Mouse (Mus musculus): ENCODE results near the gene Fbxo21.

Fbxo21 gene

DNA sequence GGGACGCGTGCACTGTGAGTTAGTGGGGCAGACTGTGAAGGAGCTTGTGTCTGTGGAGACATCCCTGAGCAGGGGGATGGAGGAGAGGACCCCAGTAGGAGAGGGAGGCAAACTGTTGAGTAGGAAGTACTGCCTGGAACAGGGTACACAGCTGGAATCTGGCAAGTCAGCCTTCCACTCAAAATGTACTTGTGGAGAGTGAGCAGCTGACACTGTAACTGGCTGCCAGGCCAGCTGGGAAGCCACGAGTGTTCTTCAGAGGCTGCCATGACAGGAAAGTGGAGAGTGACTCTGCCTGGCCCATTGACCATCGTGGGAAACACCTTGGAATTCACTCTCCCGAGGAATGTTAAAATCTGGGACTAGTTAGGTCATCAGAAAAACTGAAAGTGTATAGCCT, 5.4 kb downstream of the Fbxo21 start:
- no peak for DNase-seq

DNA sequence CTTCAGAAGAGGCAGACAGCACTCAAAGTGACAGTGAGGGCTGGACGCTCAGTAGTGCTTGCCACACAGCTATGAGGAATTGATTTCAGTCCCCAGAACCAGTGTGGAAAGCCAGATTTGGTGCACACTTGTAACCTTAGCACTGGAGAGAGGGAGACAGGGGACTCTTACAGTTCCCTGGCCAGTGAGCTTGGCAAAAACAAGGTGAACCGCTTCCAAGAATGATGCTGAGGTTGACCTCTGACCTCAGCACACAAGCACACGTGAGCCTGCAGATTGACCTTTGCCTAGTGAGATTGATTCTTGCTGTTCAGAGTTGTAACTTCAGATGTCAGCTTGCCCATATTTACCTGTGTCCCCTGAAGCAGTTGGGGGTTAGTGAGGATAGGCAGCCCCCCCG, 9.8 kb downstream of the Fbxo21 start:
- no peak for DNase-seq

- no peak for DNase-seq
These were observed 11.4 kb downstream of the Fbxo21 start for GRCm38 (mm10) chr5:117987891-117988290.

GRCm38 (mm10) chr5:117988367-117988766, 11.8 kb downstream of the Fbxo21 start:
- no peak for DNase-seq

DNA sequence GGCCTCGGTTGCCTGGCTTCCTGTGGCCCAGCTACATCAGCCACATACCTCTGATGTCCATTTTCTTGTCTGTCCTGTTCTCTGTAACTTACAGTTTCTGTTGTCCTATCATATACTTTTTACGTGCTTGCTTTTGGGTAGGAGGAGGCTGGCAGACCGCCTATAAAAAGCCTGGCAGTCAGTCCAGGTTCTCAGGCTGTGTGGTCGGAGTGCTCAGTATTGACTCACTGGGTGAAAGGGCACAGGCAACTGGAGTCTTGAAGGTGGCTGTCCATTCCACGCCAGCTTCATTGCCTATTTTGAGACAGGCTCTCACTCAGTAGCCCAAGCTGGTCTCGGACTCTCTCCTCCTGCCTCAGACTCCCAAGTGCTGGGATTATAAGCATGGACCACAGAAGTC, 13.2 kb downstream of the Fbxo21 start:
- DNase-seq, result no peak

GRCm38 (mm10) chr5:117990957-117991356, 14.4 kb downstream of the Fbxo21 start:
- no peak for DNase-seq

DNA sequence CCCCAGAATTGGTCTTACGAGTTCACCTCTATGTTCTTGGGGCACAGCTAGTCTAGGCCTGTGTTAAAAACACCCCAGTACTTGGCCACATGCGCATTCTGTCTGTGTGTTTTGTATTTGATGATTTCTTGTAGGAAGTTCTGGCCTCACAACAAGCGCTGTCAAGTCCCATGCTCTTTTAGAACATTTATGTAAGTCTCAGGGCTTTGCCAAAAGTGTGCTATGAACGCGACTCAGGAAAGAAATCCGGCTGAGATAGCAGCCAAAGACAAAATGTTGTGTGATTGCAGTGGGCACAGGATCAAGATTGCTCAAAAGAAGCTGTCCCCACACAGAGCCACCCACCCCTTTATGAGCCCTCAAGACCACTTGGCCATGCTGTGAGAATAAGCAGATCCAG, 17.0 kb downstream of the Fbxo21 start:
- DNase-seq, result no peak

- no peak for DNase-seq
These were observed 18.9 kb downstream of the Fbxo21 start for GRCm38 (mm10) chr5:117995372-117995901.

GRCm38 (mm10) chr5:117995911-117996310, 19.4 kb downstream of the Fbxo21 start:
- DNase-seq, result no peak

DNA sequence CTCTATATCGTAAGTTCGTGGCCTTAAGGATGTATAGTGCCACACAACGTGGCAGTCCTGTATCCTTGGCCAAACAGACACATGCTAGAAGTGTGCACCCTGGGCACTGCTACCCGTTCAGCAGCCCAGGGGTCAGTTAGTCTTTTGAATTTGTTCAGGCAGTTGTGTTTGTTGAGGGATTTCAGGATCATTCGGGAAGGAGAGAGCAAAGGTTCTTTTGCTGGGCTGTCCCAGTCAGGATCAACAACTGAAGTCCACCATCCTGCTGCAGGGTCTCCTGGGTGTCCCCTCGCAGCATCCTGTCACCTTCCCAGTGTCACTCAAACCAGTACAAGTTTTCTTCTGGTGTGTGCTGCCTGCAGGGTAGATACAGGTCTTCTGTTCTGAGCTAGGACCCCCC, 20.1 kb downstream of the Fbxo21 start:
- DNase-seq, result no peak

GRCm38 (mm10) chr5:117997434-117997970, 21.0 kb downstream of the Fbxo21 start:
- DNase-seq, result no peak

GRCm38 (mm10) chr5:117999061-117999460, 22.5 kb downstream of the Fbxo21 start:
- no peak for DNase-seq

DNA sequence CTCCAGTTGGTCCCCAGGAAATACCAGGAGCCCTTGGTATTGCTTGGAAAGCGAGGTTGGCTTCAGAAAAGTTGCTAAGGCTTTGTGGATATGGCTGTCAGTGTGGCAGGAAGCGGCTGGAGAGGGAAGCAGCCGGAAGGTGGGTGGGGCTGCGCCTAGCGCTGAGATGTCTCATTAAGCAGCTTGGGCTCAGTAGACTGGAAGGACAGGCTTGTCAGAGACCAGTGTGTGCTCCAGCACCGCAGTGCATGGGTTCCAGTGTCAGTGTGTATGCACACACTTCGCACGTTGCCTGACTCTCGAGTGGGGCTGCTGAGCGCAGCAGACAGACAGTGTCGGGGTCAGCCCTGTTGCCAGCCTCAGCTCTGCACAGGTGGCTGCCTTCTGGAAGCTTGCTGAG, 23.1 kb downstream of the Fbxo21 start:
- DNase-seq, result no peak

DNA sequence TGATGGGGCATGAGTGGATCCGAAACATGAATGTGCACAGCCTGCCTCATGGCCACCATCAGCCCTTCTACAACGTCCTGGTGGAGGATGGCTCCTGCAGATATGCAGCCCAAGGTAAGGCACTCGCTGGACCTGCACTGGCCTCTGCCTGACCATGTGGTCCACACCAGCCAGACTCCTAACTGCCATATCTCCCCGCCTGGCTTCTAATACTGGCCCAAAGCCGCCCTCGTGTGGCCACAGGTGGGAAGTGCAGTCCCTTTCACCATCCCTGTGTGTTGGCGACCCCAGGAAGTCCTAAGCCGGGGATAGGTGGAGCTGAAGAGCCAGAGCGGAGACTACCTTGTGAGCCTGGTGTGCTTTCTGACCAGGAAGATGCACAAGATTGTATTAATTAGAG, 25.5 kb downstream of the Fbxo21 start:
- DNase-seq, result peak; percentile 69

- DNase-seq, result peak; percentile 74
These were observed 28.1 kb downstream of the Fbxo21 start for GRCm38 (mm10) chr5:118004619-118005018.

GRCm38 (mm10) chr5:118005728-118006127, 29.2 kb downstream of the Fbxo21 start:
- no peak for DNase-seq

DNA sequence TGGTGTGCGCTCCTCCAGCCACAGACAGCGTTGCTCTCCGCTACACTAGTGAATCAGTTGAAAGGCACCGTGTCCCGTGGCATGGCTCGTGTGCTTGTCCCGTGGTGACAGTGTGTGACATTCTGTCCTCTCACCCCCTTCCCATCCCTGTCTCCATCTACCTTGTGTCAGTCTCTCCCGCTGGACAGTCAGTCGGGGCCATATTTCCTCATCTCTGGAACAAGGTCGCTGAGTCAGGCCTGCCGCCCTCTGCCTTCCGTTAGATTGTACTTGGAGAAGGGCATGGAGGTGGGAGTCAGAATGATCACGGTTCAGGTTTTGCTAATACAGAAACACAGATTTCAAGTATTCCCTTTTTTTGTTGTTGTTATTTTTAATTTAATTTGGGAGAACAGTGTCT, 31.8 kb downstream of the Fbxo21 start:
- DNase-seq, result no peak

DNA sequence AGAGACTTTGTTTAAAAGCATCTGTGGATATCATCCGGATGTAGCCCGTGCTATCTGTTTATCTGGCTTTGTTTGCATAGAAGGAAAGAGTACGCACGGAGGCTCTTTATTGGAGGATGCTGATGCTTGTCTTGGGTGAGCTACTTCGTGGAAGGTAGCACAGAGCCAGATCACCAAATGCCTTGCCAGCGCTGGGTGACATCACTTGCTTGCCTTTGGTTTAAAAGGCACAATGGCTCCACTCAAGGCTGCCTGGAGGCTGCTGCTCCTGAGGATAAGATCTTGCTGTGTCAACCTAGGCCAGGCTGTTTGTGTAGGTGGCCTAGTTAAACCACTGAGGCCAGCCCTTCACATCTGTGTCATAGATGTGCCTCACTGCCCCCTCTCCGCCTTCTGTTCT, 34.3 kb downstream of the Fbxo21 start:
- DNase-seq, result no peak

DNA sequence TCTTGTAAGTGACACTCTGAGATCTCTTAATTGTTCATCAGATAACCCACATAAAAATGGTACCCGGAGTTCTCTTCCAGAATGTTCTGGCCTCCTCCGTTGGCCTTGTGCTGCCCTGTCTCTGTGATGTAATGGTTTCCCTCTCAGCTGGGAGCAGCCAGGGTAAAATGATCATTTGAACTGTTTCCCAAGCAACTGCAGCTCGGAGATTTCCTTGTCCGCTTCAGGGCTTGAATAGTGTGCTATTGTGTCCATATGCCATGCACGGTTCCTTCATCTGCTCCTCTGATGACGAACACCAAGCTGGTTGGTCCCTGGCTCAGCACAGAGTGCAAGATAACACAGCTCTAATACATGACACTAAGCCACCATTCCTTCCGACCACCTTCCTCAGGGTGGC, 35.3 kb downstream of the Fbxo21 start:
- DNase-seq, result no peak

DNA sequence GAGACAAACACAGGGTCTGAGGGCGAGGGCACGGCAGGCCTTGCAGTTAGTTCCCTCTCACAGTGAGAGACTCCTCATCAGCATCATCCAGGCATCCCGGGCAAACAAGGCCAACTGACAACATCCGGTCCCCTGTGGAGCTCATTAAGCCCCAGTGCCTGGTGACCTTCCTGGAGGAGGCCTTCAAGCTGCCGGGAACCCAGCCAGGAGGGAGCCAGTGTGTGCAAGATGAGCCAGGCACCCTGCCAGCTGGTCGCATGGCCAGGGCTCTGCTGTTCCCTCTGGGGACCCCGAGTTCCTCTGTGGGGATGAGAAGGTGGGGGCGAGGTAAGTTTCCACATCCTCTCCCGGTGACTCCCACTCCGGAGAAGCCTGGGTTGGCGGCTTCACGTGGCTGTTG, 38.5 kb downstream of the Fbxo21 start:
- no peak for DNase-seq

GRCm38 (mm10) chr5:118015669-118016068, 39.1 kb downstream of the Fbxo21 start:
- no peak for DNase-seq

- DNase-seq, result no peak
These were observed 41.0 kb downstream of the Fbxo21 start for GRCm38 (mm10) chr5:118017527-118017926.

GRCm38 (mm10) chr5:118019905-118020304, 43.4 kb downstream of the Fbxo21 start:
- DNase-seq, result no peak

DNA sequence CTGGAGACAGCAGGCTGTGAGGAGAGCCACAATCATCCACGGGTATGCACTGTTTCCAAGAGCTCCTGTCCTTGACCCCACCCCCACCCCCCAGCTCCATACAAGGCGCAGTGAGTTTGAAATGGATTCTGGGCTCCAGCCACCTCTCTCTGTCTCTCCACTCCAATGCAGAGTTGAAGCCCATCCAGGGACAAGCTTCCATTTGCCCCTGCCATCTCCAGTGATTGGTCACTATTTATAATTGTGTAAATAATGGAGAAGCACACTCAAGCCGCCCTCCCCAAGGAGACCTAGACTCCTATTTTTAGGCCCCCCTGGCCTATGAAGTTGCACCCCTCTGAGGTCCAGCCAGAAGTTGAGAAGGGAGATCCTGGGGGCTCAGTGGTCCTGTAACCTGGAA, 46.5 kb downstream of the Fbxo21 start:
- no peak for DNase-seq

DNA sequence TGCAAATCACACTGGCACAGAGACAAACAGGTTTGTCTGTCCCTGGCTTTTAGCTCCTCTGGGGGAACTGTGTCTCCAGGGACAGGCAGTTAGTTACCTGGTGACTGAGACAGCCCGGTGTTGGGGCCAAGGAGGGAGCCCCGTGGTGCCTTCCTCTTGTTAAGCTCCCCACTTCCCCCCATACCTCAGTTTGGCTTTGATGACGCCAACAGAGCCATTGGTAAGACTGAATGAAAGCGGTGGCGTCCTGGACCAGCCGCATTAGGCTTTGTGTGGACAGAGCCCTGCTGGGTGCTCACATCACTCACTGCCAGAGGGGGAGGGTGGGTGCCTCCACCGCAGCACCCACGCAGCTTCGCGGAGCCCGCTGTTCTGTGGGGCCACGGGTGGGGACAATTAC, 49.4 kb downstream of the Fbxo21 start:
- no peak for DNase-seq

DNA sequence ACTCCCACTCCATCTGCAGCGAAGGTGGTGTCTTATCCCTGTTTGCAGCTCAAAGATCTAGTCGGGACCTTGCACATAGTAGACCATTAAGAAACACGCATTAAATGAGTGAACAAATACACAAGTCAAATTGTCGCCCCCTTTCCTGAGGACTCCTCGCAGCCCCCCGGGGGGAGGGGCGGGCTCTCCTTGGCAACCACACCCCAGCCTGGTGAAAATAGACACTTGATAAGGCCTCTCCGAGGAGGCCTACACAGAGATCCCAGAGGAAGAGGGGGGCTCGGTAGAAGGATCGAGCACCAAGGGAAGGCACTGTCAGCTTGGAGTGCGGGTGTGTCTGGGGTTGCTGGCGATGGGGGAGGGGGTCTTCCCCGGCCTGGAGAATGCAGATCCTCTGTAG, 49.8 kb downstream of the Fbxo21 start:
- DNase-seq, result no peak
